Mouse (Mus musculus) midbrain, embryonic 16.5 days (tissue): ENCODE data around the gene Elobl. TPM values are rescaled to one million over a fixed set of nuclear protein-coding genes. Genes with fewer than 3 reads are reported as not detected.

ENCODE experiments used
- ATAC-seq: fragments of 200-750 bp; cut with Nextera tagmentation; 2 replicates; pipeline ENCODE4 v1.8.0; 2017; ENCODE audit warnings: moderate TSS enrichment
- H3K27ac ChIP-seq: fragments of 300-500 bp; sonication (generic); 2 replicates; pipeline ENCODE4 v1.5.1; 2014; ENCODE audit warnings: mild to moderate bottlenecking, low read length, mixed read lengths
- H3K27me3 ChIP-seq: fragments of 300-500 bp; sonication (generic); 2 replicates; pipeline ENCODE4 v1.6.1; 2014; ENCODE audit warnings: low read depth, low read length, mixed read lengths; ENCODE audit not compliant: control insufficient read depth, insufficient read depth
- H3K36me3 ChIP-seq: fragments of 300-500 bp; sonication (generic); 2 replicates; pipeline ENCODE4 v1.6.1; 2014; ENCODE audit warnings: mild to moderate bottlenecking, low read length, moderate library complexity, mixed read lengths; ENCODE audit not compliant: control insufficient read depth, insufficient read depth
- H3K4me1 ChIP-seq: fragments of 300-500 bp; sonication (generic); 2 replicates; pipeline ENCODE4 v1.6.1; 2014; ENCODE audit warnings: mild to moderate bottlenecking, low read length, mixed read lengths; ENCODE audit not compliant: control insufficient read depth, insufficient read depth
- H3K4me2 ChIP-seq: fragments of 300-500 bp; sonication (generic); 2 replicates; pipeline ENCODE4 v1.6.1; 2014; ENCODE audit warnings: mild to moderate bottlenecking, low read length, mixed read lengths
- H3K4me3 ChIP-seq: fragments of 300-500 bp; sonication (generic); 2 replicates; pipeline ENCODE4 v1.5.1; 2014; ENCODE audit warnings: low read depth, mild to moderate bottlenecking, low read length, moderate library complexity, mixed read lengths
- H3K9ac ChIP-seq: fragments of 300-500 bp; sonication (generic); 2 replicates; pipeline ENCODE4 v1.6.1; 2014; ENCODE audit warnings: low read depth, low read length, mixed read lengths
- H3K9me3 ChIP-seq: fragments of 300-500 bp; sonication (generic); replicated peaks from 2 replicates; pipeline ENCODE4 v1.6.1; 2014; ENCODE audit warnings: mild to moderate bottlenecking, low read length, mixed read lengths; ENCODE audit not compliant: control insufficient read depth, poor library complexity, severe bottlenecking
- WGBS: fragments of 180-500 bp; shearing (Covaris S2); extraction: QIAGEN DNeasy Blood & Tissue Kit; methylation state at CpG from one replicate; pipeline ENCODE4 v1.1.7; 2014; 5-methylcytosine and 5-hydroxymethylcytosine counted together
- polyA plus RNA-seq: library from polyadenylated mRNA; unstranded; fragments of >200 nt; fragmentation: Nextera tagmentation; extraction: Ambion mirVana; gene quantifications from 2 replicates; pipeline ENCODE4 v1.2.1, GENCODE M21; 2015

Gene Elobl
- polyA plus RNA-seq, 1 experiment from 2014 or later: not detected

DNA sequence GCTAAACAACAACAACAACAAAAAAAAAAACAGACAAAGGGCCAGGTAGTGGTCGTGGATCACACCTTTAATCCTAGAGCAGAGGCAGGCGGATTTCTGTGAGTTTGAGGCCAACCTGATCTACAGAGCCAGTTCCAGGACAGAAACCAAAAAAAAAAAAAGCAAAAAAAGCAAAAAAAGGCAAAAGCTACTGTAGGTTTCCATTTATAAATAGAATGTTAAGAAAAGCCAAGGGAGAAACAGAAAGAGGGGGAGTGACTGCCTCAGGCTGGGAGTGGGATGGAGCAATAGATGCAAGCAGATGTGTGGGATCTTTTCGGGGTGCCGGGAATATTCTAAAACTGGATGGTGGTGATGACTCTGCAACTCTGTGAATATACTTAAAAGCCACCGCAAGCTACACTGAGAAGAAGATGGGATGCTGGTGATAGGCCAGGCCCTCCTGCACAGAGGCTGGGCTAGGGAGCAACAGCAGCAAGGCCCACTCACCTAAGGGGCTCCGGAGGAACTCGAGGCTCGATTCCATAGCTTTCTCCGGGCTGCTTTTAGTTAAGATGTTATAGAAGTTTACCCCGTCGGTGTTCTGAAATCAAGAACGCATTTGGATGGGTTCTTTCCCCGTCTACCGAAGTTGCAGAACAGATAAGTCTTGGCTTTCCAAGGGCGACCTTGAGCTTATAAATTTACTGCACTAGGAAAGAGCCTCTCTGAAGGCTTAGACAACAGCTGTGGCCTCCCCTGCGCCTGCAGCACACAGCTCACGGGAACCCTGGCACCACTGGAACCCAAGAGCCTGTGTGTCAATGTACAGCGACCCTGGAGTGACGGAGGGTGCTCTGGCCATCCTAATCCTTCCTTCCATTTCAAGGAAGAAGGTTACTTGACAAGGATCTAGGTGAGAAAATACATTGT, 32.4 kb downstream of the Elobl start:
- Histone ChIP-seq H3K4me3 (no peak overlapping the region), H3K27me3 (no peaks in the 10 kb centered on the region), H3K9ac (no peak overlapping the region), H3K4me1 (no peaks in the 10 kb centered on the region), H3K36me3 (peaks cover 8% of the 10 kb centered on the region; the same call in 1 of the 2 replicates), H3K4me2 (no peak overlapping the region), H3K9me3 (no peaks in the 10 kb centered on the region), H3K27ac (no peak overlapping the region)
- WGBS: 96% methylated on average over 19 of the region's 19 CpGs
- no peak for ATAC-seq

DNA sequence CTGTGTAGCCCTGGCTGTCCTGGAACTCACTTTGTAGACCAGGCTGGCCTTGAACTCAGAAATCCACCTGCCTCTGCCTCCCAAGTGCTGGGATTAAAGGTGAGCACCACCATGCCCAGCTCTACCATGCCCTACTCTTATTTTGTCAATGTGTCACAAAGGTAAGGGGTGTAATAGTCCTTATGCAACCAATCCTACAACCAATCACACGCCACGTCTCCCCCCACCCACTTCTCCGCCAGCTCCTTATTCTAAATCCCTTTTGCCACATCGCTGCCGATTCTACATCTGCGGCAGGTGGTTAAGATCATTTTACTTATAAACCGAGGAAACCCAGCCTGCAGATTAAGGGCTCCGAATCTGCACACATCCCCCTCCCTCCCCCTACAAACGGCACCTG, 33.7 kb downstream of the Elobl start:
- Histone ChIP-seq H3K9ac (no peak overlapping the region), H3K27me3 (no peaks in the 10 kb centered on the region), H3K4me1 (no peaks in the 10 kb centered on the region), H3K9me3 (no peaks in the 10 kb centered on the region), H3K36me3 (peaks cover 16% of the 10 kb centered on the region), H3K27ac (no peak overlapping the region), H3K4me2 (no peak overlapping the region), H3K4me3 (no peak overlapping the region)
- 93% methylated on average over 9 of the region's 9 CpGs for WGBS
- no peak for ATAC-seq

DNA sequence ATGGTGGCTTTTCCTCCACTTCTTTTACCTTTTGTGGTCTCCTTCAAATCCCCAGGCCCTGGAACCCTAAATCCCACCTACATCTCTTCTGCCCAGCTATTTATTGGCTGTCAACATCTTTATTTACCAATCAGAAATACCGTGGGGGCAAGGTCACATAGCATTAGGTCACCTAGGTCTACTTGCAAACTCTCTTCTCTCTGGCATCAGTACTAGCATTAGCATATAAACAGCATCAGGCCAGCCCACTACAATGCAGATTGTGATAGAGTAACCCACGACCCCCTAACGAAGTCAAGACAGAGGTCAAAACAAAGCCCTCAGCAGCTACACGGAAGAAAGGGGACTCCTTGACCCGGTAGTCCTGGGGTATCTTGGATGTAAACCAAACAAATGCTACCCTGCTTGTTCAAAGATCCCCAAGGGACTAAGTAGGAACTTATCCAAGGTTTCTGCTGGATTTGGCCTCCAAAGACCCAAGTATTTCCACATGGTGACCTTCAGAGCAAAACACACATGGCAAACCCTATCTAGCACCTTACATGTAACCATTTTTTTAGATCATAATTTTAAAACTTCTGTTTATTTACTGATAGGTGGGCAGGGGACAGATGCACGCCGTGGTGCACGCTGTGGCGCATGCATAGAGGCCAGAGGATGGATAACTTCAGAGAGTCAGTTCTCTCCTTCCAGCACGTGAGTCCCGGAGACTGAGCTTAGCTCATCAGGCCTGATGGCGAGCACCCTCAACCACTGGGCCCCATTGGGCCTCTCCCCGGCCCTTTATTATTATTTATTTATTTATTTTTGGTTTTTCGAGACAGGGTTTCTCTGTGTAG, 34.8 kb downstream of the Elobl start:
- no peak for ATAC-seq
- H3K9ac ChIP-seq: no peak overlapping the region
- 73% methylated on average over 14 of the region's 14 CpGs for WGBS

DNA sequence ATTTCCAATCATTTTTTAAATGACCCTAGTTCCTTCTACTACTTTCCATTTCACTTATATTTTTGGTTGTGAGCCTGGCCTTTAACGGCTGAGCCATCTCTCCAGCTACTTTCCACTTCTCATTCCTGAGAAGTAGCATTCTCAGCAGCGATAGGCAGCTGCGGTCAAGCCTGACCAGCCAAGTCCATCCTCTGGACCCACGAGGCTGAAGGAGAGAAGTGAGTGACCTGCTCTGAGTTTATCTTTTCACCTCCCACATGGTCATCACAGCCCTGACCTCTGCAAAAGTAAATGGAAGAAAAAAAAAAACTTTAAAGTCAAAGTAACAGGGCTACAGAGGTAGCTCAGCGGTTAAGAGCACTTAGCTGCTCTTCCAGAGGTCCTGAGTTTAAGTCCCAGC, 40.2 kb downstream of the Elobl start:
- no peak for ATAC-seq
- no peak overlapping the region for H3K4me3 ChIP-seq
- no peak overlapping the region for H3K4me2 ChIP-seq
- WGBS: 95% methylated on average over 5 of the region's 5 CpGs
- no peaks in the 10 kb centered on the region for H3K4me1 ChIP-seq
- peaks cover 30% of the 10 kb centered on the region for H3K36me3 ChIP-seq
- H3K9ac ChIP-seq: no peak overlapping the region
- H3K27ac ChIP-seq: no peak overlapping the region
- H3K27me3 ChIP-seq: no peaks in the 10 kb centered on the region
- H3K9me3 ChIP-seq: no peaks in the 10 kb centered on the region

More for the DNA sequence above, 34.8 kb downstream of the Elobl start:
- Histone ChIP-seq H3K4me3 (no peak overlapping the region), H3K27ac (no peak overlapping the region), H3K27me3 (no peaks in the 10 kb centered on the region), H3K4me1 (no peaks in the 10 kb centered on the region), H3K36me3 (peaks cover 21% of the 10 kb centered on the region), H3K9me3 (no peaks in the 10 kb centered on the region), H3K4me2 (no peak overlapping the region)

Other genes starting within 250 kb of the Elobl start
- gene Msi2, start 248.4 kb downstream of the Elobl start, polyA plus RNA-seq: 29.4 and 32.8 TPM in 2 replicates
- 31.2 and 33.3 TPM in 2 replicates for gene Akap1, start 102.3 kb downstream of the Elobl start, polyA plus RNA-seq
- 31.9 and 37.9 TPM in 2 replicates for gene Scpep1, start 11.5 kb downstream of the Elobl start, polyA plus RNA-seq
- gene Coil, start 3.3 kb upstream of the Elobl start, polyA plus RNA-seq: 30.4 and 31.0 TPM in 2 replicates
- 3.5 and 3.8 TPM in 2 replicates for gene Trim25, start 32.4 kb upstream of the Elobl start, polyA plus RNA-seq
- gene Dgke, start 99.9 kb upstream of the Elobl start, polyA plus RNA-seq: 18.2 and 19.1 TPM in 2 replicates
- gene Gm525, start 106.9 kb upstream of the Elobl start, polyA plus RNA-seq: not detected in 2 replicates